Mouse (Mus musculus) thymus, adult 2 months (tissue): Measurements from ENCODE around the gene Fgf14.

Experiments used
- CTCF ChIP-seq: fragments of 200-500 bp; IDR thresholded peaks from 2 replicates; pipeline ENCODE4 v1.5.1; 2012; ENCODE audit warnings: mild to moderate bottlenecking, control low read depth, low read length, moderate library complexity, borderline replicate concordance; ENCODE audit not compliant: control insufficient read depth, poor library complexity, insufficient read depth; ENCODE audit errors: extremely low read depth
- POLR2A ChIP-seq: fragments of 200-500 bp; IDR thresholded peaks from 2 replicates; pipeline ENCODE4 v1.6.1; 2012; ENCODE audit warnings: mild to moderate bottlenecking, low read length, control low read depth, moderate library complexity; ENCODE audit not compliant: control insufficient read depth, poor library complexity, insufficient read depth; ENCODE audit errors: extremely low read depth

DNA sequence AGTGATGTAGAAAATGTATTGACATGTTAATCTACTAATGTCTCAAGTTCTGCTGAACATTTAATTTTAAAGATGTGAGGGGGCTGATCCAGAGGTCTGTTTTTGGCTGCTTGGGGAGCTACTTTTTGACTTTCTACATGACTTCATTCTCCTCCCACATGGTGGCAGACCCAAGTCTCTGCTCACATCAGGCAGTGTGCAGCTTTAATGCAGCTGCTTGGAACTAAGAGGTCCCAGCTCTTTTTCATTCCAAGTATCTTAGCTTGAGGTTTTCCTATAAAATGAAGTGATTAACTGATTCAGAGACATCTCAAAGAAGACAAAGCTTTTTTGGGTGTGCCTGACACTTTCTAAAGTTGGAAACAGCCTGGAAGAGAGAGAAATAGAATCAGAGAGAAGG is 232.1 kb downstream of the Fgf14 start:
- TF ChIP-seq CTCF (no peak), POLR2A (no peak)
